Mouse (Mus musculus) bone marrow macrophage, adult 2 months (primary cell): ENCODE measurements around the gene Eif2a.

Experiments
- CTCF ChIP-seq: IDR thresholded peaks from 2 replicates; pipeline ENCODE4 v1.5.1; 2012; ENCODE audit warnings: low read depth, mild to moderate bottlenecking, low read length, moderate library complexity
- POLR2A ChIP-seq: IDR thresholded peaks from 2 replicates; pipeline ENCODE4 v1.6.1; 2012; ENCODE audit warnings: mild to moderate bottlenecking, low read depth, low read length, borderline replicate concordance

DNA sequence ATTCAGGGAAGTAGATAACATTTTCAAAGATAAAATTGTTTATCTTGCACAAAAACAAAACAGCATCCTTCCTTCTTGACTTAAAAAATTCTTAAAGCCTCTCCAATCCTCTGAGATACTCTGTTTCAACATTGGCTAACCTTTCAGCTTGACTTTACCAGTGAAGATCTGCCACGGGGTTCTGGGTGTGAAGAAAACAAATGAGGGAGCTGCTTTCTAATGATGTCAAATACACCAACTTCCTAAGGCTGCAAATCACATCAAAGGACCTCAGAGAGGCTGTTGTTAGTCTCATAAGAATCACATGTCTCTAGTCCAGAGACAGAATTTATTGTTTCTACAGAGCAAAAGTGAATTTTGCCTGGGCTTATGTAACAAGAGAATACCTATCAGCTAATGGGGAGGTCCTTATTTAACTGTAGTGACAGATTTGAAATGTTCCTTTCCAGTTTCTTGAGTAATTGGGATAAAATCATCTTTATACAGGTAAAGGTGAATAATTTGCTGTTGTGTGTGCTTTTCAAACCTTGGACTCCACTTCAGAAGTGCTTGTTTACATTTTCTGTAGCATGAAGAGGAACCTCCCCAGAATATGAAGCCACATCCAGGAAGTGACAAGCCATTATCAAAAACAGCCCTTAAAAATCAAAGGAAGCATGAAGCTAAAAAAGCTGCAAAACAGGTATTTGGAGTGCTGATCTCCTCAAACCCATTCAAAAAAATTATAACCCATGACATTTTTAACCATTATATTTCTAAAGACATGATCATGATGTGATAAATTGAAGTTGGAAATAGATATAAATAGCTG, 26.6 kb downstream of the Eif2a start:
- TF ChIP-seq CTCF (no peak), POLR2A (no peak)
